Mouse (Mus musculus) hindbrain, embryonic 16.5 days (tissue): ENCODE measurements at regions not wholly inside any gene's neighbourhood (a gene's known extent, or its start where the extent isn't known, plus 50 kb on each side); places are given as distances from the start of the nearest gene placed in this dataset.
A peak's percentile ranks its signal among the peaks of the same experiment; 100 is the strongest.

Experiments
- ATAC-seq: fragments of 200-750 bp; cut with Nextera tagmentation; 2 replicates; pipeline ENCODE4 v1.8.0; 2017; ENCODE audit warnings: moderate TSS enrichment, moderate library complexity
- H3K27ac ChIP-seq: fragments of 300-500 bp; sonication (generic); 2 replicates; pipeline ENCODE4 v1.5.1; 2014; ENCODE audit warnings: low read depth, mild to moderate bottlenecking, control low read depth, low read length, moderate library complexity
- H3K27me3 ChIP-seq: fragments of 300-500 bp; sonication (generic); replicated peaks from 2 replicates; pipeline ENCODE4 v1.6.1; 2014; ENCODE audit warnings: low read length; ENCODE audit not compliant: control insufficient read depth, insufficient read depth
- H3K36me3 ChIP-seq: fragments of 300-500 bp; sonication (generic); 2 replicates; pipeline ENCODE4 v1.6.1; 2014; ENCODE audit warnings: mild to moderate bottlenecking, low read length, moderate library complexity, mixed read lengths; ENCODE audit not compliant: control insufficient read depth, insufficient read depth
- H3K4me1 ChIP-seq: fragments of 300-500 bp; sonication (generic); 2 replicates; pipeline ENCODE4 v1.6.1; 2014; ENCODE audit warnings: low read depth, low read length; ENCODE audit not compliant: control insufficient read depth, insufficient read depth
- H3K4me2 ChIP-seq: fragments of 300-500 bp; sonication (generic); 2 replicates; pipeline ENCODE4 v1.6.1; 2014; ENCODE audit warnings: mild to moderate bottlenecking, low read length, control low read depth, moderate library complexity
- H3K4me3 ChIP-seq: fragments of 300-500 bp; sonication (generic); 2 replicates; pipeline ENCODE4 v1.5.1; 2014; ENCODE audit warnings: mild to moderate bottlenecking, low read length, control low read depth, moderate library complexity
- H3K9ac ChIP-seq: fragments of 300-500 bp; sonication (generic); 2 replicates; pipeline ENCODE4 v1.6.1; 2014; ENCODE audit warnings: low read depth, mild to moderate bottlenecking, control low read depth, low read length, moderate library complexity
- H3K9me3 ChIP-seq: fragments of 300-500 bp; sonication (generic); 2 replicates; pipeline ENCODE4 v1.6.1; 2014; ENCODE audit warnings: mild to moderate bottlenecking, low read length, moderate library complexity; ENCODE audit not compliant: control insufficient read depth
- WGBS: fragments of 180-500 bp; shearing (Covaris S2); extraction: QIAGEN DNeasy Blood & Tissue Kit; methylation state at CpG from one replicate; pipeline ENCODE4 v1.1.7; 2014; 5-methylcytosine and 5-hydroxymethylcytosine counted together

GRCm38 (mm10) chr8:102575523-102575922 lies 209.9 kb downstream of the Cdh11 start:
- Histone ChIP-seq H3K9me3 (no peaks in the 10 kb centered on the region), H3K4me2 (no peak overlapping the region), H3K4me3 (no peak overlapping the region), H3K27ac (no peak overlapping the region), H3K9ac (no peak overlapping the region), H3K36me3 (no peaks in the 10 kb centered on the region), H3K27me3 (no peaks in the 10 kb centered on the region), H3K4me1 (no peaks in the 10 kb centered on the region)
- WGBS = 55% methylated on average over 8 of the region's 8 CpGs
- ATAC-seq = peak; percentile 60; the same call in 1 of the 2 replicates

- no peak overlapping the region for H3K4me2 ChIP-seq
- no peak overlapping the region for H3K4me3 ChIP-seq
- no peak overlapping the region for H3K9ac ChIP-seq
- no peaks in the 10 kb centered on the region for H3K27me3 ChIP-seq
- H3K36me3 ChIP-seq = no peaks in the 10 kb centered on the region
- no peaks in the 10 kb centered on the region for H3K4me1 ChIP-seq
- ATAC-seq = no peak
- 78% methylated on average over 5 of the region's 5 CpGs for WGBS
- no peak overlapping the region for H3K27ac ChIP-seq
- H3K9me3 ChIP-seq = no peaks in the 10 kb centered on the region
Measured at GRCm38 (mm10) chr8:102567779-102568178, 217.7 kb downstream of the Cdh11 start.

- no peak overlapping the region for H3K4me2 ChIP-seq
- H3K27ac ChIP-seq = no peak overlapping the region
- no peaks in the 10 kb centered on the region for H3K9me3 ChIP-seq
- no peaks in the 10 kb centered on the region for H3K27me3 ChIP-seq
- H3K9ac ChIP-seq = no peak overlapping the region
- H3K36me3 ChIP-seq = no peaks in the 10 kb centered on the region
- no peak overlapping the region for H3K4me3 ChIP-seq
- ATAC-seq = no peak
- WGBS = 75% methylated on average over 6 of the region's 6 CpGs
- H3K4me1 ChIP-seq = no peaks in the 10 kb centered on the region
Measured at GRCm38 (mm10) chr8:102554213-102554612, 231.2 kb downstream of the Cdh11 start.

GRCm38 (mm10) chr8:102553348-102553935 lies 232.0 kb downstream of the Cdh11 start:
- H3K27me3 ChIP-seq = no peaks in the 10 kb centered on the region
- H3K4me3 ChIP-seq = no peak overlapping the region
- no peaks in the 10 kb centered on the region for H3K4me1 ChIP-seq
- no peak overlapping the region for H3K9ac ChIP-seq
- H3K27ac ChIP-seq = peak overlapping the region; percentile 51; the same call in 1 of the 2 replicates
- H3K36me3 ChIP-seq = no peaks in the 10 kb centered on the region
- no peak for ATAC-seq
- no peak overlapping the region for H3K4me2 ChIP-seq
- 36% methylated on average over 9 of the region's 9 CpGs for WGBS
- H3K9me3 ChIP-seq = no peaks in the 10 kb centered on the region

GRCm38 (mm10) chr8:102538886-102539285 lies 246.6 kb downstream of the Cdh11 start:
- WGBS = 63% methylated on average over 3 of the region's 3 CpGs
- no peak overlapping the region for H3K27ac ChIP-seq
- no peak overlapping the region for H3K4me3 ChIP-seq
- H3K9ac ChIP-seq = no peak overlapping the region
- H3K4me2 ChIP-seq = no peak overlapping the region
- ATAC-seq = no peak; the same call in 1 of the 2 replicates
- H3K27me3 ChIP-seq = no peaks in the 10 kb centered on the region
- no peaks in the 10 kb centered on the region for H3K36me3 ChIP-seq
- H3K9me3 ChIP-seq = no peaks in the 10 kb centered on the region
- no peaks in the 10 kb centered on the region for H3K4me1 ChIP-seq

GRCm38 (mm10) chr8:102538068-102538467 lies 247.4 kb downstream of the Cdh11 start:
- Histone ChIP-seq H3K4me1 (no peaks in the 10 kb centered on the region), H3K27ac (no peak overlapping the region), H3K36me3 (no peaks in the 10 kb centered on the region), H3K4me2 (no peak overlapping the region), H3K9me3 (no peaks in the 10 kb centered on the region), H3K9ac (no peak overlapping the region), H3K27me3 (no peaks in the 10 kb centered on the region), H3K4me3 (no peak overlapping the region)
- 38% methylated on average over 3 of the region's 3 CpGs for WGBS
- ATAC-seq = no peak

GRCm38 (mm10) chr8:102518446-102518845 lies 267.0 kb downstream of the Cdh11 start:
- Histone ChIP-seq H3K4me2 (no peak overlapping the region), H3K9ac (no peak overlapping the region), H3K36me3 (no peaks in the 10 kb centered on the region), H3K9me3 (no peaks in the 10 kb centered on the region), H3K4me1 (no peaks in the 10 kb centered on the region), H3K27me3 (no peaks in the 10 kb centered on the region), H3K4me3 (no peak overlapping the region), H3K27ac (no peak overlapping the region)
- ATAC-seq = no peak

GRCm38 (mm10) chr8:102515748-102516147 lies 269.7 kb downstream of the Cdh11 start:
- Histone ChIP-seq H3K4me3 (no peak overlapping the region), H3K4me1 (no peaks in the 10 kb centered on the region), H3K36me3 (no peaks in the 10 kb centered on the region), H3K9me3 (no peaks in the 10 kb centered on the region), H3K9ac (no peak overlapping the region), H3K27ac (no peak overlapping the region), H3K4me2 (no peak overlapping the region), H3K27me3 (no peaks in the 10 kb centered on the region)
- ATAC-seq = no peak

GRCm38 (mm10) chr8:102514805-102515424 lies 270.5 kb downstream of the Cdh11 start:
- Histone ChIP-seq H3K36me3 (no peaks in the 10 kb centered on the region), H3K27ac (no peak overlapping the region), H3K4me1 (no peaks in the 10 kb centered on the region), H3K9me3 (no peaks in the 10 kb centered on the region), H3K4me2 (no peak overlapping the region), H3K27me3 (no peaks in the 10 kb centered on the region), H3K9ac (no peak overlapping the region), H3K4me3 (no peak overlapping the region)
- ATAC-seq = no peak
- WGBS = 40% methylated on average over 2 of the region's 2 CpGs
